Mouse (Mus musculus) frontal cortex, adult 2 months (tissue): Measurements from ENCODE around the gene Gm44596. TPM values are rescaled to one million over a fixed set of nuclear protein-coding genes. Genes with fewer than 3 reads are reported as not detected.

Experiments
- DNase-seq, 2 experiments: peaks; one replicate each; pipeline ENCODE4 v3.0.0; 2022; ENCODE audit warnings: low spot score in 1 of 2; ENCODE audit errors: extremely low spot score in 1 of 2
- polyA plus RNA-seq: library from polyadenylated mRNA; depleted of rRNA; stranded (reverse); fragments of >200 nt; gene quantifications from 2 replicates; pipeline ENCODE4 v1.2.3, GENCODE M21; 2012; rRNA removed

Gene Gm44596
- polyA plus RNA-seq, result not detected in 2 replicates

DNA sequence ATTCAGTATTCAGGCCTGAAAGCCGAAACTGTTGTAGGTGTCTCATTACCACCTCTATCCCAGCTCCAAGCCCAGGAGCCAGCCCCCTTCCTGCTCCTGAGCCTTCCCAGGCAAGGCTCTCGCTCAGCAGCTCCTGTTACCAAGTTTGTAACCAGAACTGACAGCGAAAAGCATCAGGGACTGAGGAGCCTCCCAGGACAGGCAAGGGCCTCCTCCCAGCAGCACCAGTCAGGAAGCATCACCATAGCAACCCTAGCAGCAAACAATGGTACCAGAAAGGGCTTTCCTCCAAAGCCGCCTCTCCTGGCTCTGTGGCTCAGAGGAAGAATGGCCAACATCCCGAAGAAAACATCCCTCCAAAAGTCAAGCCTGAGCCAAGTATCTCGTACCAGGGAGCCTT is at the start of gene Gm44596, which contains the start of gene Tex52:
Gene Gm44596 (plus strand): TSS at position 312 of the 400 bp plus-strand sequence.
Gene Tex52 (plus strand): TSS at position 265 of the 400 bp plus-strand sequence.
- peak in 1 of 2 experiments; percentile 42 for DNase-seq

DNA sequence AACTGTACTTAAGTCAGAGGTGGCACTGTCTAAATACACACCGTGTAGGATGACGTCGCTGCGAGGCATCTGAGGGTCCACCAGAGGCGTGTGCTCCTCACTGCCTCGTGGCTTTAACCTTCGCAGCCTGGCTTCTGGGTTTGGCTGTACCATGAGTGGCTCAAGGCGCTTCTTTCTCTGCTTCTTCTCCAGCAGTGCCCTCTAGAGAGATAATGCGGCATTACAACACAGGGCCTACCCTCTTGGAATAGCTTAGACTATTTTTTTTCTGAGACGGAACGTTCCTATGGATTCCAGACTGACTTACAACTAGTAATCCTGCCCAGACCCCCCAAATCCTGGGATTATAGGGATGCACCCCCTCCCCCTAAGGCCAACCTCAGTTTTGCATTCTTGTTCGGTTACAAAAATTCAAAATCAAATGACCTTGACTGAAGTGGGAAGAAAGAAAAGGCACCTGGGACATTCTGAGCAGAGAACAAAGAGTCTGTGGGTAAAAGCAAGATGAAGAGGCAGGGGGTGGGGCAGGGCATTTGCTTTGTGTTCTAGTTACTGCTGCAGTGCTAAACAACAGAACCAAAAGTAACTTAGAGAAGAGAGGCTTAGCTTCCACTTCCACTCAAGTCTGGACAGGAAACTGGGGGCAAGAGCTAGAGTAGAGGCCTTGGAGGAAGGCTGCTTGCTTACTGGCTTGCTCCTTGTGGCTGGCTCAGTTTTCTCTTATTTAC is 40.7 kb upstream of the Gm44596 start:
- peak; percentile 44 to 89 for DNase-seq

DNA sequence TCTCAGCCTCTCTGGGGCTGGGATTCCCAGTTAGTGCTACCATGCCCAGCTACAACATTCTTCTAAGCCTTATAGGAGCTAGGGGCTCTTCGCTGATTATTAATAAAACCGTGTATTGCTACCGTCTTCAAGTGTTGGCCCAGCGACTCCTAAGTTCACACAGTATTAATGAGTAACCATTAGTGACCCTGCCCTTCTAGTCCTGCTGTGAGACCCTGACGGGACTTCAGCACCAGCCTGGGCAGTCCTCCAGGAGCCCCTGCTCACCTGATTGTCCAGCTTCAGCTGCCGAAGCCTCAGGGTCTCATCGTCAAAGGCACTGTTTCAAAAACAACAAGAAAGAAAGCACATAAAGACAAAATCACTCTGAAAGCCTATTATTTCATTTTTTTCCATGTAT is 37.8 kb upstream of the Gm44596 start:
- no peak for DNase-seq

DNA sequence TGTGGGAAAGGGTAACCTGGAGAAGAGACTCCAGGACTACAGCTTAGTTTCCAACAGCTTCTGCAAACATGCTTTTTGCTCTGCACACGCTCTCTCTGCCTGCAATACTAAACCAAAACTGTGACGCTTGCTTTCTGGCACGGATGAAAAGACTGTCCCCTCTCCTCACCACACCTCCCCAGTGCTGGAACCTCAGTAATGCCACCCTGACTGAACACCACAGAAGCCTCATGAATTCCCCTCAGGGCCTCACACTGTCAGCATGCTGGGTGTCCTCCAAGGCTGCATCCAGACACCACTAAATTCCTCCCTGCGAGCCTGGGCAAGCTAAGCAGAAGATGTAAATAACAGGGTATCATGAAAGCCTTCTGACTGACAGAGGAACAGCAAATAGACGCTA is 36.4 kb upstream of the Gm44596 start:
- DNase-seq, result no peak

DNA sequence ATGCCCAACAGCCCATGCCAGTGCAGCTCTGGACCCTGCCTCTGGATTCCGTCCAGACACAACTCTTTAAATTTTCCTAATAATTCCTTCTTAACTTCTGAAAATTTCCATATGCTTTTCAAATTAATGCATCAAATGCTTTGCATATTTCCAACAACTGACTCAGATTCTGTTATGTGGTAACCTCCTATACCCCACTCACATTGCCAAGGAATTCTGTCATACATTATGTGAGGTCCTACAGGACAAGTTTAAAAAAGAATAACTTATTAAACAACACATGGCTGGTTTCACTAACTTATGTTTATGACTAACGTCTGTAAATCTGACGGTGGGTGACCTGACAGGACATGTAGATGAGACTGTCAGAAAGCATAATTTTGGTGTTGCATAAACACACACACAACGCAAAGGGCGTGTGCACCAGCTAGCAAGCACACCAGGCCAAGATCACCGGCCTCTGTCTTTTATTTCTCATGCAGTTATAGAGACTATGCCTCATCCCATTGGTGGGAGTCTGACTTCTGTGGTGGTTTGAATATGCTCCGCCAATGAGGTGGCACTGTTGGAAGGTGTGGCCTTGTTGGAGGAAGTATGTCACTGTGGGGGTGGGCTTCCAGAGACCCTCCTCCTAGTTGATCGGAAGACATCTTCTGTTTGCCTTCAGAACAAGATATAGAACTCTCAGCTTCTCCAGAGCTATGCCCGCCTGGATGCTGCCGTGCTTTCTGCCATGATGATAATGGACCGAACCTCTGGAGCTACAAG is 33.2 kb upstream of the Gm44596 start:
- no peak for DNase-seq

DNA sequence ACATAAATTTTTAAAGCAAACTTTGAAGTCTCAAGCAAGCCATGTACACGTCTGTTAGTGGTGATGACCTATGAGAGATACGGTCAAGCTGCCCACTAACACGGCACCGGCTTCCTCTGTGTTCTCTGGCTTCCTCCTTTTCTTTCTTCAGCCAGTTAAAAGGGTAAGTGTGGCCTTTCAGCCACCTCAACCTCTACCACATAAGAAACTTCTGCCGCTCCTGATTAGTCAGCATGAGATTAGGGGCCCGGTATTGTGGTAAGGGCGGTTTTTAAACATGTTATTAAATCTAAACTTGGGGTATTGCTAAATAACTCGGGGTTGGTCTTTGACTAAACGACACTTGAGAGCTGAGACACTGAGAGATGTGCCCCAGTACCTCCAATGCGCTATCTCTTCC is 29.7 kb upstream of the Gm44596 start:
- DNase-seq, result no peak

DNA sequence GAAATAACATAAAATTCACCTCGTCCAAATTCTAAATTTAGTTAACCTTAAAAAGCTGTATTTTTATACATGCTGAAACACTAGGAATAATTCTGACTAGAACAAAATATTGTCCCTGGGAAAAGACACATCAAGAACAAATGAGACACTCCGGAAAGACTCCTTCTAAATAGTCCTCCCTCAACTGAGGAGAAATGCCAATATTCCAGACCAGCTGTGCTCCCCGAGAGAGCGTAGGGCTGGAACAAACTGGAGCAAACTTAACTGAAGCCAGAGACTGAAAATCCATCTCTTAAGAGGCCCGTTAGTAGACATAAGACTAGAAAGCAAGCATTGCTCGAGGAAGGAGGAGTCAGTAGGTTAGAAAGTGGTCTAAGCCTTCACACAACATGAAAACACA is 28.5 kb upstream of the Gm44596 start:
- peak in 1 of 2 experiments; percentile 37 for DNase-seq

DNA sequence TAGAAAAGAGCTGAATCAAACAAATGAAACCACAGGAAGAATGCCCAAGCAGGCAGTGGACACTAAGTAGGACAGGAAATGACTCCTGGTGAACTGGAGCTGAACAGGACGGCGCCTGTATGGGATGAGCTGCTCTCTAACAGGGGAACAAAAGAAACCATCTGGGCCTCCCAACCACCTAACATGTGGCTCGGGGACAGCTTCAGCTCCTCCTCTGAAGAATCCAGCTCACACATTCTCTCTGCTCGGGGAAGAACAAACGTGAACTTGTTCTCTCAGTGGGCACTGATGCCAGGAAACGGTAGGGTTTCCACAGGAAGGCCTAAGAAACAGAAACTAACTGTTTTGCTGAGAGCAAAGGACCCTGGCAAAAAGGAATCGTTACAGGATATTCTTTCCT is 25.6 kb upstream of the Gm44596 start:
- peak in 1 of 2 experiments; percentile 42 for DNase-seq

DNA sequence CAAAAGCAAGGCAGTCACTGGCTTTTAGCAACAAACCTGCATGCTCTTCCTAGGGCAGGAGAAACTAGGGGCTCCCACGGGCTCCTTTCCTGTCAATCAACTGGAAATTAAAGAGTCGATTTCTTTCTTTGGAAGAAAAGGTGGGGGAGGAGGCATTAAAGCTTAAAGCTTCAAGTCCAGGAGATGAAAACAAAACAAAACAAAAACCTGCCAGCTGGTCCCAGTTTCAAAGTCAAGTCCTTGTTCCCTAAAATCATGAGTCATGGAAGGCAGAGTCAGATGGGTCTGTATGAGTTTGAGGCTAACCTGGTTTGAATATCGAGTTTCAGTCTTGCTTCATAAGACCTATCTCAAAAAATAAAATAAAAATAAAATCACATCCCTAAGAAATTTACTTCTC is 21.2 kb upstream of the Gm44596 start:
- DNase-seq, result no peak

DNA sequence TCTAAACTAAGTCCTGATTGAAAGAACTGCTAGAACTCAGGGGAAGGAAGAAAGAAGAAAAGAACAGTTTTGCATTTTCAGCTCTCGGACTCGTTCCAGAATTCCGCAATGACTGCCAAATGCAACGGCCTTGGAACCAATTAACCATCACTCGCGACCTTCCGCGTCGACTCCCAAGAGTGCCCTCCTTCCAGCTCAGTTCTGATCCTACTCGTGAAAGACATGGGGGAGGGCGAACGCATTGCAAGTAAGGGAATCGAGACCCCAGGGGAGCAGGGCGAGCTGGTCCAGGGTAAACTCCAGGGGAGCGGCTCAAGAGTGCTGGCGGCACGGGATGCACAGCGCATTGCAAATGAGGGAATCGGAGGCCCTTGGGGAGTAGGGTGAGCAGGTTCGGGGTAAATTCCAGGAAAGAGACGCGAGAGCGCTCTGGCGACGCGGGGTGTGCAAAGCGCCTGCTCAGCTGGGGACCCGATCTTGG is 20.1 kb upstream of the Gm44596 start:
- peak in 1 of 2 experiments; percentile 55 for DNase-seq

DNA sequence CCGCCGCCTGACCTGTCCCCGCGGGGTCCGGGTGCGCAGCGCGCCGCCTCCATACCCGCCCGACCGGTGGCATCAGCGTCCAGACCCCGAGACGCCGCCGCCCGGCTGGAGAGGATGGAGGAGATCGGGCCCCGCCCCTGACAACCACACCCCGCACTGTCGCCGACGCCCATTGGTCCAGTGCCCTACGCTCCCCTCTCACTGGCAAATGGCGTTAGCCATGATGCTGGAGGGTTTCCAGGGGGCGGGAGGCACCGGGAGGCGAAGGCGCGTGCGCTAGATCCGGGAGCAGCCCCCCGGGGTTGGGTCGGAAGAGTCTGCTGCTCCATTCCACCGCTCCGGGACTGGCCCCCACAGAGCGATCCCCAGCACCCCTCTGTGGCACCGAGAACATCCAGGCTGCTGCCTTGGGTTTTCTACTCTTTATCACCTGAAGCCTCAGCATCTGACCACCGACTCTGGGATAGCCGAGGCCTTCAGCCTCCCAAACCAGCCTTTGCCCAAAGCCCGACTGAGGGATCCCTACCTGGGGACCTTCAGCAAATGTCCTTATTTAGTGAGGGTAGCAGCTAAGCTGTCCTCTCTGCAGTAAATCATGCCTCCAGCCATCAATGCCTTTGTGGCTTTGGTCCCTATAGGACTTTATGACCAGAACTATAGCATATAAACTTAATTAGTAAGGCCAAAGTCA is 19.4 kb upstream of the Gm44596 start, which contains the start of gene Tulp3:
Gene Tulp3 (minus strand): TSS at position 126 of the 691 bp plus-strand sequence.
- peak; percentile 93 to 98 for DNase-seq

DNA sequence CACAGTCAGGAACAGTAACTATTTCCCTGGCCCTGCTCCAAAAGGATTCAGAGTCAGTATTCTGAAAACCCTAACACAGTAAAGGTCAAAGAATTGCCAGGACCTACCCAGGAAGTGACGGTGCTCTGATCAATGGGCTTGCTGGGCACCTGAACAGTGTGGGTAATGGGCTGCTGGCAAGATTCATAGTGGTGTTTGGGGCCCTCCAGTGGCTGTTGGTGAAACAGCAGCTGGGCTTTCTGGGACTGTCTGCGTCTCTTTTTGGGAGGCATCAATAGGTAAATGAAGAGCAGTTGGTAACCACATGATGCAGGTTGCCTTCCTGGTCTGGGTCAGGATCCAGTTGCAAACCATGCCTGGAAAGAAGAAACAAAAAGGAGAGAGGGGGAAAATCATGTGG is 16.3 kb upstream of the Gm44596 start:
- peak in 1 of 2 experiments; percentile 84 for DNase-seq

DNA sequence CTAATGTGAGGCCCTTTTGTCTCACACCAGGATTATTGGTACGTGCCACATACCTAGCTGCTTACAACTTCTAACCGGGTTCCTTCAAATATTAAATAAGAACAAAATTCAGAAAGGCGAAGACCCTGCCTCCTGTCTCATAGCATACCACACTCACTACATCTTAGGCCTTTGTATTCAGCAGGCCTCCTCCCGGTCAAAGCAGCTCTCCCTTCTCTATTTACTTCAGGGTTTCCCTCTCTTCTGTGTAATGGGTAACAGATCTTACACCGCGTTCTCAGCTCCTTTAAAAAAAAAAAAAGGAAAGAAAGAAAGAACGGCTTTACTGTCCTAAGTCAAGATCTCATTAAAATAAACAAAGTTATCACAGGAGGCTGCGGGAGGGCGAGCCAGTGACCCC is 13.4 kb upstream of the Gm44596 start:
- no peak for DNase-seq

DNA sequence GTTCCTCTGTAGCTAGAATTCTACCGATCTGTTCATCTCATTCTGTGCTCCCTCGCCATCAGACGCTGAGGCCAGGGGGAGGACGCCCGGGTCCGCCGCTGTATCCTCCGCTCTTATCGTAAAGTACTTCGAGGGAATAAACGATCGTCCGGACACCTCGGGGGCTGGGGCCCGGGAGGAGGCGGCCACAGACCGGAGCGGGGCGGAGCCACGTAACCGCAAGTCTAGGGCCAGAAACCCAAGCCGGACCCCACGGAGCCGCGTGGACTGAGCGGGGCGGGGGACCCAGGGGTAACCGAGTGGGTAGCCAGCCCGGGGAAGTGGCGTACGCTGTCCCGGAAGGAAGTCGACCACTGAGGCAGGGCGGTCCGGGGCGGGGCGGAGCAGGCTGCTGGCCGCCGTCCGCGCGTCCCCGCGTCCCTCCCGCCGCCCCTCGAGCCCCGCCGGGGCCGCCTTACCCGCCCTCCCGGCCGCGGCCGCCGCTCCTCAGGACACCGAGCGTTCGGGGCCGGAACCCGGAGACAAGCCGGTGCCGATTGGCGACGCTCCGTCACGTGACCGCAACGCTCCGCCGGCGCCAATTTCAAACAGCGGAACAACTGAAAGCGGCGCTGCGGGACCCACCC is 12.8 kb upstream of the Gm44596 start, which contains the start of the genes Rhno1 and Foxm1:
Gene Rhno1 (minus strand): TSS at position 531 of the 626 bp plus-strand sequence.
Gene Foxm1 (plus strand): TSS at position 587 of the 626 bp plus-strand sequence.
- DNase-seq, result peak in 1 of 2 experiments; percentile 81

DNA sequence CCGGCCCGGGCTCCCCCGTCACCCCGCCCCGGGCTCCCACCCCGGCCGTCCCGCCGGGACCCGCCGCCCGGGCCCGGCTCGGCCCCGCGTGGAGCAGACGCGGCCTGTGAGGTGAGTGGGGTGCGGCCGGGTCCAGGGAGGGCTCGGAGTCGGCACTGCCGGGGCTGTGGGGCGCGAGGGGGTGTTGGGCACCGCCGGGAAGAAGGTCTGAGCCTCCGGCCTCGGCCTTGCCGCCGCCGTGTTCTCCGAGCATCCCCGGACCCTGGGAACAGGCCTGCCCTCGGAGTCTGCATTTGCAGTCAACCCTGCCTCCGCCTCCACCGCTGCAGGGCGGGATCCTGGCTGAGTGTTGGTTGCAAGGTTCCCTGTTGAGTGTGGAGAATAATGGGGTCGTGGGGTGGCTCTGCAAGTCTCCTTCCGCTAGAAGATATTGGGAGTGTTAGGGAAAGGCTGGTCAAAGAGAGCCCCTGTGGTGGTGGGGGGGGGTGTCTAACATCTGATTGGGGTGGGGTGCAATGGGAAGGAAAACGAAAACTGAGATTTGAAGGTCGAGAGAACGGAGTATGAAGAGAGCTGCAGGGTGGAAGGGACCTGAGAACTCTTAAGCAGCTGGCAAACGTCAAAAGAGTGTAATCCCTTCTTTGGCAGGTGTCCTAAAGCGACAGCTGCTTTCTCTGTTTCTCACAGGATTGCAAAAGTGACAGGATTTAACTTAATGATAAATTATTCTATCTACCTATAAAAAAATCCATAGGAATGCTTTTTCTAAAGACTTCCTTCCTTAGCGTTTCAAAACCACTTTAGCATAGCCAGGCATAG is 12.1 kb upstream of the Gm44596 start:
- DNase-seq, result no peak

DNA sequence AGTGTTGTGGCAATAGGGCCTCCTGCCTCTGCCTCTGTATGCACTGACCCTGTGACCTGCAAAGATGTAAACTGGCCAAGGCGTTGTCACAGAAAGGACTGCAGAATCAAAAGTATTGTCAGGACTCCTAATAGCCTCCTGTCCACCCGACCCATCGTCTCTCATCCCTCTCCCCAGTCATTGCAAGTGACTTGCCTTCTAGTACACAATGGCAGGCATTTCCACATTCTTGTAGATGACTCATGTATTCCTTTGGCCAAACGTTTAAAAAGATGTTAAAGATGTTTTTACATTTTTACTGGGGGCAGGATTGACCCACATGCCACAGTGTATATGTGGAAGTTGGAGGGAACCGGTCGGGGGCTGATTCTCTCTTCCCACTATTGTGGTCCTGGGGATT is 10.6 kb upstream of the Gm44596 start:
- DNase-seq, result no peak

DNA sequence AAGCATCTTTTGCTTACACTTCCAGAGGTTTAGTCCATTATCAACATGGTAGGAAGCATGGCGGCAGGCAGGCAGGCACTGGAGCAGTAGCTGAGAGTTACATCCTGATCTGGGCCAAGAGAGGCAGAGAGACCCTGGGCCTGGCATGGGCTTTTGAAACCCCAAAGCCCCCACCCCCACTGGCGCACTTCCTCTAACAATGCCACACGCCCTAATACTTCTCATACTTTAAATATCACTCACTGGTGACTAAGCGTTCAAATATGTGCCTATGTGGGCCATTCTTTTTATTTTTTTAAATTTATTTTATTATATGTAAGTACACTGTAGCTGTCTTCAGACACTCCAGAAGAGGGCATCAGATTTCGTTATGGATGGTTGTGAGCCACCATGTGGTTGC is 8.8 kb upstream of the Gm44596 start:
- no peak for DNase-seq

DNA sequence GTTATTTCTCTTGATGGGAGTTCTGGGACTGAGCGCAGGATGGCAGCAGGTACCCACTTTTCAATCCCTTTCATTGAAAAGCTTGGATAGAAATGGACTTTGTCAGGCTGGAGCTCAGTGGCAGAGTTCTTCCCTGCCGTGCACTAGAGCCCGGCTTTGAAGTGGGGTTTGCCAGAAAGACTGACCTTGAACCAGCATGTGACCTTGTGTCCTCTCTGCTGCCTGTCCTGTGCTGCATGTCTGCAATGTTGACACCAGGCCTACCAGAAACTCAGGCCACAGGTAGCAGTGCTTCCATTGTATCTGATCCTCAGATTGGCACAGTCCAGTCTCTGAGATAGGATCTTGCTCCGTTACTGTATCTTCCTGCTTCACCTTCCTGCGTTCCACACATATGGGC is 5.3 kb upstream of the Gm44596 start:
- DNase-seq, result no peak

DNA sequence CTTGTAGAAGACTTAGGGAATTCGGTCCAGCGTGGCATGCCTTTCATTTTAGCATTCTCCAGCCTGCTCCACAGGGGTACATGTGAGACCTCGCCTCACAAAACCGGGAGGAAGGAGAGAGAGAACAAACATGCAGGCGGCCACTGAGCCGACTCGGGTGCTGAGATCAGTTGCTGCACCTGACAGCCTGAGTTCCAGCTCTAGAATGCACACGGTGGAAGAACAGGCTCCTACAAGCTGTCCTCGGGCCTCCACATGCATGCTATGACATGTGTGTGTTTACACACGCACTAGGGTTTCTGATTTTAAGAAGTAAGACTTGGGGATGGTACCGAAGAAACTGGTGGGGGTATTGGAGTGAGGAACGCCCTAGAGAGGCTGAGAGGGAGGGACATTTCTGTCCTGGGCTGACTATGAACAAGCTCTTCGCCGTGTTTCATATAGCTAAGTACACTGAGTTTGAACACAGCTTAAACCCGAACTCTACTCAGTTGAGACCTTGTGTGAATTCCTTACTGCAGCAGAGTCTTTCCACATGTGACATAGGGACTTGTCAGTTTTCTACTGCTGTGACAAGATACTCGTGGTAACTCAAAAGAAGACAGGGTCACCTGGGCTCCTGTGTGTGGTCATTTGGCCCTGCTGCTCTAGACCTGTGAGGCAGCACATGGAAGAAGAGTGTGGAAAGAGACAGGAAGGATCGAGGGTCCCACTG is 1.2 kb downstream of the Gm44596 start:
- no peak for DNase-seq
